Mouse (Mus musculus) forelimb bud, embryonic 11.5 days (tissue): Measurements from ENCODE around the gene Rbfox3.

Experiments used
- DNase-seq: peaks from one replicate; pipeline ENCODE4 v3.0.0-alpha.2; 2012; ENCODE audit warnings: low read depth, low spot score

Rbfox3 gene

DNA sequence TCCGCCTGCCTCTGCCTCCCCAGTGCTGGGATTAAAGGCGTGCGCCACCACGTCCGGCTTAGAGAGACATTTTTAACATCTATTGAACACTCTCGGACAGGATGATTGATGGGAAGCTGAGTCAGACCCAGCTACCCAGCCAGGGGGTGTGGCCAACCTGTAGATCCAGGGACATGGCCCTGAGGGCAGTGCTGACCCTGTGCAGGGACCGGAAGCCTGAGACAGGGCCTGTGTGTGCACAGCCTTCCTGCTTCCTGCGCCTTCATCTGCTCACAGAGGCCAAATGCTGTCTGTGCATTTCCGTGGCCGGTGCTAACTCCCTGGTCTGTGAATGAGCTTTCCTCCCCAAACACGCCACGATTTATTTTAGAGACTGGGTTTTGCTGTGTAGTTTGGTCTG lies 431.6 kb downstream of the Rbfox3 start:
- DNase-seq, result no peak

DNA sequence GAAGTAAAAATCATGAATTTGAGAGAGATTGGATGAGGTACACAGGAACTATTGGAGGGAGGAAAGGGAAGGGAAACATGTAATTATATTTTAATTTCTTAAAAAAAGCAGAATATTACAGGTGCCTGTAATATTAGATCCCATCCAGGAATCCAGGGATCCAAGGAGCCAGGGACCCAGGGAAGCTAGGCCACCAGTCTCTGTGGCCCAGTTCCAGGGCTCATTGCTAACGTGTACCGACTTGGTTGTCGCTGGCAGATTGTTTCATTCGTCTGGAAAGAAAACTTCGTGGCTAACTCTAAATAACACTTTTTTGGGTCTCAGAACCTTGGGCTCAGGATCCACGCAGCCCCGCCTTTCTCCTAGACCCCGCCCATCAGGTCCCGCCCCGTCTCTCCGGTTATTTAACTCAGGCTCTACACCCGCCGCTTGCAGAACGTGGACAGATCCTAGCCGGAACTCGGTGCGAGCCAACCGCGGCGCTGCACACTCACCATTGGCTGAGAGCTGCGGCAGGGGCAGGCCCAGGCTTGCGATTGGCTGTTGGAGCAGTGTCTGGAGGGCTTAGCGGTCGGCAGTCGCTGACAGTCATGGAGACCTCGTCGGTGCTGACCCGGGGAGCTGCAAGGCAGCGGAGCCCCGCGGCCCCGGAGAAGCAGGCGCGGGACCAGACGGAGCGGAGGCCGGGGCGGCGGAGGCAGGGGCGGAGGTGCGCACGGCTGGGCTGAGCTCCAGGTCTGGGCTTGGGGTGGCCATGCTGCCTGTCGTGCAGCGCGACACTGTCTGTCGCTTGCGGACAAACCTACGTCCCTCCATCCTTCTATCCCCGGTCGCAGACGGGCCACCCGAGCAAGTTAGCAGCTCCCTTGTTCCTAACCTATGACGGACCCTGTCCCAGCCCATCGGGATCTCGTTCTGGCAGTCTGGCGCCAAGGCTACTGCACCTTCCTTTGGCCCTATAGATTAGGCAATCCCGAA lies 434.7 kb downstream of the Rbfox3 start, which contains the start of gene Engase:
Gene Engase, plus strand, starts transcription at position 434 of the 978 bp plus-strand sequence.
- DNase-seq, result peak; percentile 91

DNA sequence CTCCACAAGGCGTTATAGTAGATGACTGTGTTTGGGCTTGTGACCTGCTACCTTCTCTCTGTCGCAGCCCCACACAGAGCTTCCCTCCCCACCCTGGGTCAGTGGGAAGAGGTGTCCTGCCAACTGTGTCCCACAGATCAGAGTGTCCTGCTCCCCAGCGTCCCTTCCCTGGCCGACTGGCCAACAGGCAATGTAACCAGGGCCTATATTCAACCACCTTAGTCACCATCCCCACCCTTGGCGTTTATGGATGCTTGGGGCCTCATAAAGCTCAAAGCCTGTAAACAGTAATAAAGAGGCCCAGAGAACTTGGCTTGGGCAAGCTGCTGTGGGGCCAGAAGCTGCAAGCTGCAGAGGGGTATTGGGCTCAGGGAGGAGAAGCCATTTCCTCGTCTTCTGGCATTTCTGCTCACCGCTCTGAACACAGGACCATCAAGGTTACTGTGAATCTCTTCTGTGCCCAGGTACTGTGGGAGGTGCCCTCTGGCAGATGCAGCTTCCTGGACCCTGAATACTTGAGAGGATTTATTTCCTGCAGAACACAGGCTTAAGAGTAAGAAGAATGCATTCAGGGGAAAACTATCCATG lies 435.8 kb downstream of the Rbfox3 start:
- DNase-seq, result no peak

DNA sequence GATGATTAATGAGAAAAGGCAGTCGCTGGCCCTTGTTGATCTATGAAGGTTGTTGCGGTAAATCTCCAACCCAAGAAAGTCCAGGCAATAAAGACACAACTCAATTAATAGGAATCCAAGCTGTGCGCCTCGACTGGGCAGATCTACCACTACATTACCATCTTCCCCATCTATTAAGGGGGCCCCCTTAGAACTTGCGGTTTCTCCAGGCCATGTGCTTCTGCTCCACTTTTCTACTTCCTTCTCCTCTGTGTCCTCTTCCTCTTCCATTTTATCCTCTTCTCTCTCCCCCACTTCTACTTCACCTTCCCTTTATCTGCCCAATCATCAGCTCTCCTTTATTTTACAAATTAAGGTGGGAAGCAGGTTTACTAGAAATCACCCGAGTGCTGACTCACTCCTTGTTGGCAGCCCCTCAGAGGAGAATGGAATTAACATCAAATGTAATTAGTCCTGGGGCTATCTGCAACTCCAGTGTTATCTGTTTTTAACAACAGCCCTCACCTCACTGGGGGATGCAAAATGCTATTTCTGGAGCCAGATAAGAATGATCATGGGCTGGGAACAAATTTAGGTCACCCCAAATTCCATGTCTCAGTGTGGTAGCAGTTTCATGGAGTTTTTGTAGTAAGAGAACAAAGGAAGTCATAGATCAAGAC lies 437.4 kb downstream of the Rbfox3 start:
- no peak for DNase-seq

DNA sequence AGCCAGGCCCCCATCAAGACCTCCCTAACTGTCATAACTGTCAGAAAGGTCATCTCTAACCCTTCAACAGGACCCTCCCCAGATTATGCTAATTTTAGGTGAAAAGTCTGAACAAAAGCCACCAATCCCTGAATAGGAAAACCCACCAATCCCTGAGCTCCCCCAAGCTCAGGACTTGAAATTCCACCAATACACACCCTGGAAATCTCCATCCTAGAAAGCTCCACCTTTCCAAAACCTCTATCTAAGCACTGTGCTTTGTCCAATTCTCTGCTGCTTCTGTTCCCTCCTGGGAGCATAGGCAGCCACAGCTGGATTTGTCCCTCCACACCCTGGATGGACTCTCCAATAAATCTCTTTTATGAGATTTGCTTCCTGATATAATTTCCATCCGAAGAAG lies 438.2 kb downstream of the Rbfox3 start:
- no peak for DNase-seq

DNA sequence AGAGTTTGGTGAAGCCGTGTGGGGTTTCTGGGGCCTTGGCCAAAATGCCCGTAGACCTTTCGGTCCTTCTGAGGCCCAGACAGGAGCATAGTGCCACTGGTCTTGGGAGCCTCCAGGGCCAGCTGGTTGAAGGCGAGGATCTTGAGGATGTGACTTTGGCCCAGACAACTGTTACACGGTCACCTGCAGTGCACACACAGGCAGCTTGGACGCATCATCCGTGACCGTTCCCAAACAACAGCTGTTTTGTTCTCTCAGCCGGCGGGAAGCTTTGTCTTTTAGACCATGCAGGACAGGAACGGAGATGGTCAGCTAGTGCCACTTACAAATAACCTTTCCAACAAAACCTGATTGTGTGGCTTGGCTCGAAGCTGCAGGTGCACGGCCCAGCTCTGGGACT lies 439.7 kb downstream of the Rbfox3 start:
- DNase-seq, result no peak

DNA sequence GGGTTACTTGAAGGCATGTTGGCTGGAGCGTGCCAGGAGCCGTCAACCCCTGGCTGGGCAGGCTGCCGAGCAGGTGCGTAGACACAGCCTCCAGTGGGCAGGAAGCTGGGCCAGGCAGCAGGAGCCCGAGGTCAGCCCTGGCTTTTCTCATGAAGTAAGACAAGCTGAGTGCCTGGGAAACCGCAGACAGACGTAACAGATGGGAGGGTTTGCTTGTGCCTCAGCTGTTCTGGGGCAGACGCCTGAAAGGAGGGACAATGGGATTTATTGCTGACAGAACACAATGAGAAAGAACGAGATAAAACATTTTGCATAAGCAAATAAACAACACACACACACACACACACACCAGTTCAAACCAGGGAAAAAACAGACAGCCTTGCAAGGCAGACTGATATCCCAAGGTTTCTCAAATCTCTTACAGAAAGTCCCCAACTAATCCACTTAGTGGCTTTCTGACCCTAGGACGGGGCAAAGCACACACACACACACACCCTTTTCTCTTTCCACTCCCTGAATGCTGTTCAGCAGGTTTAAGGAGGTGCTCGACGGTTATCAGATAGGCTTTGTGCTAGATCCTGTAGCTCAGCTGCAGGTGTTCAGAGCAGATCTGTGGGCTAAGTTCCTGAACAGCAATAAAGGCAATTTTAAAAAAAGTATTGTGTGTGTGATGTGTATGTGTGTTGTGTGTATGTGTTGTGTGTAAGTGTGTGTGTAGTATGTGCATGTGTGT lies 441.0 kb downstream of the Rbfox3 start:
- DNase-seq, result peak; percentile 29

DNA sequence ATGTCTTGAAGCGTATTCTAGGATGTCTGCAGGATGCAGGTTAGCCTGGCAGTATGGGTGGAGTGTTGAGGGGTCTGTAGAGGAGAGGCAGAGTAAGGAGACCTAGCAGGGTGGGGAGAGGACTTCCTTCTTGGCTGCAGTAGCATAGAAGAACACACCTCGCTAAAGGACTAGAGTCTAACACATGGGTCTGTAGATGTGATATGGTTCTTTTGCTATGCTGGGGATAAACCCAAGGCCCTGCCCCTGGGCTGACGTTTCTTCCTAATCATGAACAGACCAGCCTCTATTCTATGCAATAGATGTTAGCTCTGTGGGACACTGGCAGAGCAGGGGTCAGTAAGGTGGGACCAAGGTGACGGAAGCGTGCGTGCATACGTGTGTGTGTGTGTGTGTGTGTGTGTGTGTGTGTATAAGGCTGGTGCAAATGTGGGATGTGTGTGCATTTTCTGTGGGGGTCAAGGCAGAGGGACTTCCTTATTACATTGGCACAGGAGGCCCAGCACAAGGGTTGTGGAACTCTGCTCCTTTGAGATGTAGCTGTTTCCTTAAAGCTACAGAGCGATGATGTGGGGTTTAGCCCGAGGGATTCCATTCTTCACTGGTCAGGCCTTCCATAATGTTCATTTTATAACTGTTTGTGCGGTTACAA lies 441.8 kb downstream of the Rbfox3 start:
- DNase-seq, result no peak

DNA sequence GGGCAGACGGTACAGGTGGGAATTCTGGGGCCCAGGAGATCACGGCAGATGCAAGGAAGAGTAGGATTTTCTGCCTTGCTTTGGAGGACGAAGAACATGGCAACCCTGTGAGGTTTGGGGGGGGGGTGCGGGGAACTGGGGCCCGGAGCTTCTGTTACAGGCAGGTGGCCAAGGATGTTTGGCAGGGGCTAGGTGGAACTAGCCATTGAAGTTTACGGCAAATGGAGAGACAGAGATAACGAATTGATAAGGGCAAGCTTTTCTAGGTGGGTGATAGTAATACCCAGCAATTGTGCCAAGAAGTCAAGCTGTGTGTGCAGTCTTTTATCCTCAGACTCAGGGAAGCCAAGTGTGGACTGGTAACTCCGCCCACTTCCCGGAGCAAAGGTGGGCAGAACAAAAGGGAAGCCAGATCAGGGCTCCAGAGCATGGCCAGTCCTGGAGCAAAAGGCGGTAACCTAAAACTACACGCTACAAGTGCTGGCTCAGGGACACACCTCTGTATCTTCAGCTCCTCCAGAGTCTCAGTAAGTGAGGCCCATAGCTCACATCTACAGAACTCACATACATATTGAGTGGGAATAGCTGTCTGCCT lies 443.9 kb downstream of the Rbfox3 start:
- DNase-seq, result no peak

DNA sequence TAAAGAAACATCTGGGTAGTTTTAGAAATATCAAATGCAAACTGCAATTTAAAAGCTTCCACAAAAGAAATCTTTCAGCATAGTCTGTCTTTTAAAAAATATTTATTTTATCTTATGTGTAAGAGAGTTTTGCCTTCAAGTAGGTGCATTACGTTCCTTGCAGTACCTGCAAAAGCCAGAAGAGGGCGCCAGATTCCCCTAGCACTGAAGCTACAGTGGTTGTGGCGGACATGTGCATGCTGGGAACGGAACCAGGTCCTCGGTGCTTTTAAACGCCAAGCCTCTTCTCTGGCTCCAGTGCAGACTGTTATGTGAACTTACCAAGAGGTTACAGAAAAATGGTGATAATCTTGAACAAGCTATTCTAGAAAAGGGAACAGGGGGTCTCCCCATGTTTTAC lies 451.1 kb downstream of the Rbfox3 start:
- no peak for DNase-seq

DNA sequence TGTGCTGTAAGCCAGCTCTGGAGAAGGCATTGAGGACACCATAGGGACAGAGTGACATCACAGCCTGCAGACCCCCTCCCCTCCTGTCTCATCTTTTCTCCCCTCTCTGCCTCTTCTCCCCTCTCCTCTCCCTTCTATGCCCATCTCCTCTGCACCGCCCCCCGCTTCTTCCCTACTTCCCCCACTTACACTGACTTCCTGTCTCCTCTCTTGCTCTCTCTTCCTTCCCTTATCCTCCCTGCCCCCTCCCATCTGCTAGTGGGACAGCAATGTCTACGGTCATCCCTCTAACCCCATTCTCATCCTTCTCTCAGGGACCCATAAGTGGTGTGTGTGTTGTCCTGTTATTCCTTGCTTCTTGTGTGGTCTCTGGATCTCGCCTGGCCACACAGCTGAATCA lies 451.9 kb downstream of the Rbfox3 start:
- no peak for DNase-seq

DNA sequence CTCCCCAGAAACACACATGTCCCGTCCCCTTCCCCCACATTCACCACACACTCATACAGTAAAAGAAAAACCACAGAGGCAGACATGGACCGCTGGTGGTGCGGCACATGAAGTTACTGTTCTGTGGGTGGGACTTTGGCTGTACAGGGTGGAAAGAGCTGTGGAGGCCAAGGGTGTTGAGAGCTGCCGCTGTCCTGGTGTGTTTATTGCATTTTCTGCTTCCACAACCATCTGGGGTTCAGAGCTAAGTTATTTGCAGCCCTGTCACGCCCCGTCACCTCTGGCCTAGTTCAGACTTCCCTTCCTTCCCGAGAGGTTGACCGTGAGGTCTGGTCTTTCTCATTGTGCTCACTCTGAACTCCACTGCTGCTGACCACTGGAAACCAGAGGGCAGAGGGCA lies 452.3 kb downstream of the Rbfox3 start:
- DNase-seq, result peak; percentile 28

DNA sequence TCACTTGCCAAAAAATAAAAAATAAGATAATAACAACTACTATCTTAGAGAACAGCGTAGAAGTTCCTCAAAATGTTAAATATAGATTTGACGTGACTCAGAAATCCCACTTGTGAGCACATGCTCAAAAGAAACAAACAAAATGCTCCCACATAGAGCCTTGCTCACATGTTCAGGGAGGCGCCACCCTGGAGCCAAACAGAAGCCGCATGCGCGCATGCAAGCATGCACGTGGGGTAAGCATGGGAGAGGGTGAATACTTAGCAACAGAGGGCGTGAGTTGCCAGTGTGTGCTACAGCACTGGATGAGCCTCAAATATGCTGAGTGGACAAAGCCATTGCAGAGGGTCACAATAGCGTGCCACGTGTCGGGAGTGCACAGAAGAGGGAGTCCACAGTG lies 454.5 kb downstream of the Rbfox3 start:
- DNase-seq, result no peak

DNA sequence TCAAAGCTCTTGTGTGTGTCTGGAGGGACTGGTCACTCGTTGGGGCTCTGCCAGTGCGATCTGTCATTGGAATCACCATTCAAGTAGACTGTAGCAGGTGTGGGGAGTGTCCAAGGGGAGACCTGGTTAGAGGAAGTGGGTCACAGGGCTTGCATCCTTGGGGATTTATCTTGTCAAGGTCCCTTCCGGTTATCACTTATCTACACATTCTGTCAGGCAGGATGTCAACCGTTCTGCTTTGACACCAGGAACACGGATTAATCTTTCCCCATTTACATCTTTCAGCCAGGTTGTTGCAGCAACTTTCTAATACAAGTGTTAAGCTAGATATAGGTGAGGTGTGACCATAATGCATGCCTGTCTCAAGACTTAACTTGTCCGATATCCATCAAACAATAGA lies 455.6 kb downstream of the Rbfox3 start:
- DNase-seq, result no peak

DNA sequence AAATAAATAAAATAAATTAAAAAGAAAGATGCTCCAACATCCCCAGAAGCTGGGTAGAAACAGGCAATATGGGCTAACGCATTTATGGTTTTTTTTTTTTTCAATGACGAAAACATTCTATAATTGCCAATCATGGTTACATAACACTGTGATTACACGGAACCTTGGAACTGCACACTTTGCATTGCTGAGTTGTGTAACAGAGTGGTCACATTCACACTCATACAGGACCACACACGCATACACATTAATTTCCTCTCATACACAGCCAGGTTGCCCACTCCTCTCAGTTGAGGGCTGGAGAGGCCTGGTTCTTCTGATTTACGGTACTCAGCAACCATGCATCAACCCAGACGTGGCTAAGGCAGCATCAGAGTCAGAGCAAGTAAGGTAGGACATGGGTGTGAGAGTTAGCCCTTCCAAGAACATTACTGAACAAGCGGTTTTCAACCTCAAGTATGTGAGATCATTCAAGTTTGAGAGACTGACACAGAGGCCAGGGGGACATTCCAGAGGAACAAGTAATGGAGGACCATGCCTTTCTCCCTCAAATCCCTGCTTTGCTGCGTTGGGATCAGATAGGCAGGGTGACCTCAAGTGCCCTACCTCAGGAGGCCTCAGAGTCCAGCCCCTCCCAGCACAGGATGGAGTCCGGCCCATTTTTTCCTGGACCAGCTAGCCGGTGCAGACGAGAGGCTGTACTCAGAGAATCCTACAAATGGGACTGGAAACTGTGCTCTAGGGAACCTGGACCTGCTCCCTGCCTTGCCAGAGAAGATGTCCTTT lies 457.3 kb downstream of the Rbfox3 start:
- DNase-seq, result no peak

DNA sequence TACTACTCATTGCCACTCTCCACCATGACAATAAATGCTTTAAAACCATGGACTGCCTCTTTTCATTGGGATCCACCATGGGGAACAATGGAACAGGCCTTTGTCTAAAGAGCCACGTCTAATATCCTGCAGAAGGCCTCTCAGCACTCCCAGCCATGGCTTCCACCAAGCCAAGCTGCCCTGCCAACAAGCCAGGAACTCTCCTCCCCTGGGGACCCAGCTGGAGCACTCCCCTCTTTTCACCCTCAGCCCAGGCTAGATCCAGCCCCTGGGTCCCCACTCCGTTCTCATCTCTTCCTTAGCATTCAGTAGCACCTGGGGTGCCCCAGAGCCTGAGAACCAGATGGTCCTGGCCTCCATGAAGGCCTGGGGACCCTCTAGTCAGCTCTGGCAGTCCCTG lies 458.4 kb downstream of the Rbfox3 start:
- no peak for DNase-seq

DNA sequence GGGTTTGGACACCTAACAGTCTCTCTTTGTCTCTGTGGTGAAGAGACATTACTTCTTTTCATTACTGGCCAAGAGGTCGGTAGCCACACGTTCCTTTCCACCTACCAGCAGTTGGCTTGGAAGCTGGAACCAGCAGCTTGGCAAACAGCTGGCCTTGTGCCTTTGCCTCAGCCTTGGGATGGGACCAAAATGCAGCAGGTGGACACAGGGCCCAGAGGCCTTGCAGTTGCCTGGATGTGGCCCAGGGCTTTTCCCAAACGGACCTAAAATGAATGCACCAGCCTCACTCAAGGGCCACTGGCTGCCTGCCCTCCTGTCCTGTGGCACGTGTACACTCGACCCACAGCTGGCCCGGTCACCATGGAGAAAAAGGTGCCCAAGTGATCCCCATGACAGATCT lies 460.2 kb downstream of the Rbfox3 start:
- no peak for DNase-seq

DNA sequence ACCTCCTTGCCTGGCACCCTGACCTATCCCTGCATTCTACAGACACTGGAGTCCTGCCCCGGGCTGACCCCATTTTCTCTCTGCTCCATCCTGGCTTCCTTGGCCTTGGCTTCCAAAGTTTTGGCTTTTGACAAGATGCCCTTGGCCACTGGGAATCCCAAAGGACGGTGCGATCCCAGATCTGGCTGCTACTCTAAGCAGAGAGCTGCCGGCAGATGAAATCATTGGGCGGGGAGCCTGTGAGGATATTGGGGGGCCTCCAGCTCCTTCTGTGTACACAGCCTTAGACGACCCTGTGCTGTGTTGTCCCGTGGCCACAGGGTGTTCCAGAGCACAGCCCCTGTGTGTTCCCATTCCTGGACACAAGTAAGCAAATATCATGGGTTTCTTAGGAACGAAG lies 463.0 kb downstream of the Rbfox3 start:
- DNase-seq, result no peak

DNA sequence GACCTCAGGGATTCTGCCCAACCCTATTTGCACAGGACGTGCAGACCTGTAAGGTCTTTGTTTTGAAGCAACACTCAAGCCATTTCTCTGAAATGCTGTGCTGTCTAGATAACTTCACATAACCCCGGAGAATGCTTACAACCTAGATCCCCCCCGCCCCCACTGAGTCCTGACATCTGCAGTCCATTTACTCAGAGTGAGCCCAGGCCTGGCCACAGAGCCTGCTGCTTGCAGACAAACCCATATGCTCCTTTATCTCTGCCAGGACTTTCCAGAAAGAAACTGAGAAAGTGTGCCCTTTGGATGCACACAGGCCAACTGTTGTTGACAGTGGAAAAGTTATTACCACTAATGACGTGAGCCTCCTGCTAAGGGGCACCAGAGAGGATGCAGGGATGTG lies 464.1 kb downstream of the Rbfox3 start:
- peak; percentile 28 for DNase-seq

DNA sequence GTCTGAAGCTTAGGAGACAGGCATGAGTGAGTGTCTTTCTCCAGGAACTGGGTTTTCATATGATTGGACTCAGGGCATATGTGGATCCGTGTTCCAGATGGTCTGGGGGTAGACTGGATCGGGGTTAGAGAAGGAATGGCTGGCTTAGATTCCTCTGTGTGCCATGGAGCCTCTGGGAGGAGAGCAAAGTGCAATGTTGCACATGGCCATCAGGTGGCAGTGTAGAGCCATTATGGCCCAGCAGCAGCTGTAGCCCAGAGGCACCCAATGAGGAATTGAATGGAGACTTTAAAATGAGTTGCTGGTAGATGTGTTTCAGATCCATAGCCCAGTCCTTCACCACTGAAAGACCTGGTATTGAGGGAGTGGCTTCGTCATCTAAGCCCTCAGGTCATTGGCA lies 465.6 kb downstream of the Rbfox3 start:
- peak; percentile 86 for DNase-seq
